Mouse (Mus musculus) activated CD4-positive, CD25-positive, alpha-beta regulatory T cell (primary cell): ENCODE results near the gene Pdgfd. TPM values are rescaled to one million over a fixed set of nuclear protein-coding genes. Genes with fewer than 3 reads are reported as not detected.

Experiments
- polyA plus RNA-seq, 2 experiments: library from polyadenylated mRNA; unstranded; fragments of 100-300 nt; shearing (Covaris generic); gene quantifications; one replicate each; pipeline ENCODE4 v1.2.1; 2017

Pdgfd gene
- polyA plus RNA-seq = under 1 TPM in 1 of 2 experiments, not detected in 1; 0.29 TPM

DNA sequence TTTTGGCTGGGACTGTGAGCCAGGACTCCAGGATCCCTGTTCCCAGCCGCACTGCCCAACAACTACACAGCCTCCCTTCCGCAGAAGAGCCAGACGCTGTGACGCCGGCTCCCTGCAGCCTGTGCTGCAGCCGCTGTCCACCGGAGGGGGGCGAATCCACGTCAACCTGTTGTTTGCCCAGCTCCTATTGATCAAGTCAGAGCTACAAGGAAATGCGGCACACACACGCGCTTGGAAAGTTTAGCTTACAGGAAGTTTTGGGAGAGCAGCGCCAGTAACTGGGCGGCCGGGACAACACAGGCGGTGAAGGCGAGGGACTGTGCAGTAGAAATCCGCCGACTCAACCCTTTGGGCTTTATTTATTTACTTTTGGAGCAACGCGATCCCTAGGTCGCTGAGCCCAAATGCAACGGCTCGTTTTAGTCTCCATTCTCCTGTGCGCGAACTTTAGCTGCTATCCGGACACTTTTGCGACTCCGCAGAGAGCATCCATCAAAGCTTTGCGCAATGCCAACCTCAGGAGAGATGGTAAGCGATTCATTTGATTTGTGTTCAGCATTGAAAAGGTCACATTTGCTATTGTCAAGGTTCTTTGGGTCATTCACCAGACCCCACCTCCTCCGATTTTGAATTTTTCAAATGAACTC, at the start of gene Pdgfd:
Gene Pdgfd (plus strand): TSS at position 194 of the 647 bp plus-strand sequence.

DNA sequence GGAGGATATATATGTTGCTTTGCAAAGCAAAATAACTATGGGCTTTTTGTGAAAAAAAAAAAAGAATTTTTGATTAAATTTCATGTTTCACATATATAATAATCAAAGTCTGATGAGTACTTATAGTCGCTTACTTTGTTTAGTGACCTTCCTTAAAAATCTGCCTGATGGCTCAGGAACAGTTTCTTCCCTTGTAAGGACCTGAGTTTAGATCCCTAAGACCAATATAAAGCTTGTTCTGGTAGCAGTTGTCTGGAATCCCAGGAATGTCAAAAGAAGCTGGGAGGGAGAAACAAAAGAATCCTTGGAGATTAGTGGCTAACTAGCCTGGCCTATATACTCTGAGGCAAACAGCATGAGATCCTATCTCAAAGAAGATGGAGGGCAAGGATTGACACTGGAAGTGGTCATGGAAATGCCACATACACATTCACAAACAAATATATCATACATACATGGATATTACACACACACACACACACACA, 101.5 kb downstream of the Pdgfd start, which contains the start of gene Ddi1:
Gene Ddi1 (minus strand): TSS at position 51 of the 485 bp plus-strand sequence.

Other genes starting within 250 kb of the Pdgfd start
- under 1 TPM in 1 of 2 experiments, not detected in 1; 0.02 TPM for gene Ddi1, start 101.3 kb downstream of the Pdgfd start, polyA plus RNA-seq